Mouse (Mus musculus) hindbrain, embryonic 12.5 days (tissue): Measurements from ENCODE around the gene Dnajc1. TPM values are rescaled to one million over a fixed set of nuclear protein-coding genes. Genes with fewer than 3 reads are reported as not detected.

Experiments
- ATAC-seq: fragments of 200-750 bp; cut with Nextera tagmentation; 2 replicates; pipeline ENCODE4 v1.8.0; 2017; ENCODE audit warnings: moderate TSS enrichment; ENCODE audit not compliant: low FRiP score
- H3K27ac ChIP-seq: fragments of 300-500 bp; sonication (generic); 2 replicates; pipeline ENCODE4 v1.5.1; 2016; ENCODE audit warnings: mild to moderate bottlenecking
- H3K27me3 ChIP-seq: fragments of 300-500 bp; sonication (generic); 2 replicates; pipeline ENCODE4 v1.6.1; 2016; ENCODE audit warnings: mild to moderate bottlenecking
- H3K36me3 ChIP-seq: fragments of 300-500 bp; sonication (generic); 2 replicates; pipeline ENCODE4 v1.6.1; 2016; ENCODE audit warnings: mild to moderate bottlenecking
- H3K4me1 ChIP-seq: fragments of 300-500 bp; sonication (generic); 2 replicates; pipeline ENCODE4 v1.6.1; 2016
- H3K4me2 ChIP-seq: fragments of 300-500 bp; sonication (generic); replicated peaks from 2 replicates; pipeline ENCODE4 v1.6.1; 2016; ENCODE audit warnings: mild to moderate bottlenecking
- H3K4me3 ChIP-seq: fragments of 300-500 bp; sonication (generic); 2 replicates; pipeline ENCODE4 v1.5.1; 2016; ENCODE audit warnings: mild to moderate bottlenecking
- H3K9ac ChIP-seq: fragments of 300-500 bp; sonication (generic); 2 replicates; pipeline ENCODE4 v1.6.1; 2016; ENCODE audit warnings: mild to moderate bottlenecking, moderate library complexity
- H3K9me3 ChIP-seq: fragments of 300-500 bp; sonication (generic); replicated peaks from 2 replicates; pipeline ENCODE4 v1.6.1; 2016; ENCODE audit warnings: mild to moderate bottlenecking
- WGBS: fragments of 180-500 bp; shearing (Covaris S2); methylation state at CpG from one replicate; pipeline ENCODE4 v1.1.7; 2016; 5-methylcytosine and 5-hydroxymethylcytosine counted together
- polyA plus RNA-seq: library from polyadenylated mRNA; unstranded; fragments of >200 nt; fragmentation: Nextera tagmentation; extraction: Ambion mirVana; gene quantifications from 2 replicates; pipeline ENCODE4 v1.2.1, GENCODE M21; 2016

Dnajc1 gene
- polyA plus RNA-seq = 35.5 and 35.7 TPM in 2 replicates

DNA sequence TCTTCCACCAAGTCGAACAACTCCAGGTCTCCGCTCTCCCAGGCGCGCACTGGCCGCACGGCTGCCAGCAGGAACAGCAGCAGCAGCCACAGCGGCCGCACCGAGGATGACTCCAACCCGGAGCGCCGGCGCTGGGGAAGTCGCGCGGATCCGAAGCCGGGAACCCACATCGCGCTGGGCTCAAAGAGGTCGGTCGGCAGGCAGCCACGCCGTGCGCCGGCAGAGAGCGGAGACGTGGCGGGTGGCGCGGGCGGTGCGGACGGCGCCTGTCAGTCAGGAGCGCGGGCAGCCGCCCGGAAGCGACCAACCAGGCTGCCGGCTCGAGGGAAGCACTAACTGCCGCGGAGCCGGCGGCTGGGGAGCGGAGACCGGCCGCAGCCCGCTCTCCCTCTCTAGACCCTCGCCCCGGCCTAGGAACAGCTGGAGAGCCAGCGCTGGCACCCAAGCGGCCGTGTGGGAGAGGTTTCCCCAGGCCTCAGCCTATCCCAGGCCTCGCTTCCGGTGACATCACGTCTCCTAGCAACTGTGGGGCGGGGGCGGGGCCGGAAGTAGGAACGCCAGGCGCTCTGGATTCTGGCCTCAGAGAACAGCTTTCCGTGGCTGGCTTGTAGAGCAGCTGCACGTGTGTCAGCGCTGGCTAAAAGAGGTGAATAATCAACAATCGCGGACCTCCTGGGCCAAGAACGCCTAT, at the start of gene Dnajc1:
Gene Dnajc1, minus strand, starts transcription at position 500 of the 691 bp plus-strand sequence.
- peak within 1 kb of the TSS; percentile 78 for H3K4me2 ChIP-seq
- H3K9ac ChIP-seq = peak within 1 kb of the TSS; percentile 84
- H3K36me3 ChIP-seq = no peaks in the 10 kb centered on the region
- peak; percentile 100 for ATAC-seq
- peak within 1 kb of the TSS; percentile 99 for H3K27ac ChIP-seq
- WGBS = under 1% methylated on average over 67 of the region's 69 CpGs
- peak within 1 kb of the TSS; percentile 89 for H3K4me3 ChIP-seq
- H3K9me3 ChIP-seq = no peaks in the 10 kb centered on the region
- H3K27me3 ChIP-seq = no peaks in the 10 kb centered on the region
- H3K4me1 ChIP-seq = peaks cover 8% of the 10 kb centered on the region; the same call in 1 of the 2 replicates

DNA sequence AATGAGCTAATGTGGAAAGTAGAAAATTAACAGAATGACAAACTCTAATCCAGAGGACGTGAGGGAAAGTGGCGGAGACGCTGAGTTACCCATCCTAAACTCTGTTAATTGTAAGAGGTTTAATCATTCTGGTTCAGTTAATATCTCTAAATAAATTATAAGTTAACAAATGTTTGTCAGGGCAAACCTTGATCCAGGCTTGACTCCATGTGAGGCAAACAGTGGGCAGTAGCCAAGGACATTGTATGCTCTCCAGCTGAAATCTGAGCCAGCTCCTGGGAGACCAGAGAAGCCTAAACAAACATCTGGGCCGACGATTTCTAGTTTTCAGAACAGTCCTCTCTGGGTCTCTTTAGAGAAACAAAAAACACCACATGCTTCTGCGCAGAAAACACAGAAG, 49.2 kb upstream of the Dnajc1 start:
- no peak overlapping the region for H3K4me2 ChIP-seq
- no peaks in the 10 kb centered on the region for H3K27me3 ChIP-seq
- ATAC-seq = no peak
- H3K9ac ChIP-seq = no peak overlapping the region
- H3K4me3 ChIP-seq = no peak overlapping the region
- WGBS = 43% methylated on average over 6 of the region's 6 CpGs
- H3K4me1 ChIP-seq = no peaks in the 10 kb centered on the region
- H3K27ac ChIP-seq = no peak overlapping the region
- no peaks in the 10 kb centered on the region for H3K9me3 ChIP-seq
- H3K36me3 ChIP-seq = no peaks in the 10 kb centered on the region

DNA sequence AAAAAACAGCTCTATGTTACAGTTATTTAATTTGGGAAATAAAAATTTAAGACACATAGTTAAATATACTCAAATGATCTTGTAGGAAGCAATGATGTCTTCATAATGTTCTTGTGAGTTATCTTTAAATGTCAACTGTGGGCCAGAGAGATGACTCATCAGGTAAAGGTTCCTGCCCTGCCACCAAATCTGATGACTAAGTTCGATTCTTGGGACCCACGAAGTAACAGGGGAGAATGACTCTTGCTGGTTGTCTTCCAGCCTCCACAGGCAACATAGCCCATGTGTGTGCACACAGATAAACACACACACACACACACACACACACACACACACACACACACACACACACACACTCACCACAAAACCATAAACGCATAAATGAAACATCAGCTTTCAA, 22.6 kb upstream of the Dnajc1 start:
- WGBS = 95% methylated on average over 3 of the region's 3 CpGs
- no peaks in the 10 kb centered on the region for H3K27me3 ChIP-seq
- H3K4me2 ChIP-seq = no peak overlapping the region
- H3K27ac ChIP-seq = no peak overlapping the region
- no peak for ATAC-seq
- H3K36me3 ChIP-seq = no peaks in the 10 kb centered on the region
- no peak overlapping the region for H3K9ac ChIP-seq
- H3K9me3 ChIP-seq = no peaks in the 10 kb centered on the region
- H3K4me1 ChIP-seq = no peaks in the 10 kb centered on the region
- H3K4me3 ChIP-seq = no peak overlapping the region

DNA sequence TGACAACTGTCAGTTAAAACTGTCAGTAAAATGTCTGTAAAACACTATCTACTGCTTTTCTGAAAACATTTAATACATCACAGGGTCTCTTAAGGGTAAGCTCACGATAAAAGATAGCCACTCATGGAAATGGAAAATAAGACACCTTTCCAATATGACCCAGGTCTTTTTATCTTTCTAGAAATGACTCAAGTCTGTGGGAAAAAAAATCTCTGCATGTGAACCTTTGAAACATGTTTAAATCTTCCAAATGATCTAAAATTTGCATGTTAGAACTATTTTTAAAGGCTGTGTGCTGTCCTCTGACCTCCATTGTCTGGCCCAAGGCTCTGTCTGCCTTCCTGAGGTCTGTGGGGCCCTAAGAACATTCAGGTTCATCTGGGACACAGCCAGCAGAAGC, 11.0 kb upstream of the Dnajc1 start:
- 82% methylated on average over 1 of the region's 1 CpGs for WGBS
- H3K9me3 ChIP-seq = no peaks in the 10 kb centered on the region
- H3K4me2 ChIP-seq = no peak overlapping the region
- H3K27ac ChIP-seq = no peak overlapping the region
- H3K27me3 ChIP-seq = no peaks in the 10 kb centered on the region
- H3K9ac ChIP-seq = no peak overlapping the region
- H3K4me1 ChIP-seq = no peaks in the 10 kb centered on the region
- no peaks in the 10 kb centered on the region for H3K36me3 ChIP-seq
- H3K4me3 ChIP-seq = no peak overlapping the region
- ATAC-seq = no peak

DNA sequence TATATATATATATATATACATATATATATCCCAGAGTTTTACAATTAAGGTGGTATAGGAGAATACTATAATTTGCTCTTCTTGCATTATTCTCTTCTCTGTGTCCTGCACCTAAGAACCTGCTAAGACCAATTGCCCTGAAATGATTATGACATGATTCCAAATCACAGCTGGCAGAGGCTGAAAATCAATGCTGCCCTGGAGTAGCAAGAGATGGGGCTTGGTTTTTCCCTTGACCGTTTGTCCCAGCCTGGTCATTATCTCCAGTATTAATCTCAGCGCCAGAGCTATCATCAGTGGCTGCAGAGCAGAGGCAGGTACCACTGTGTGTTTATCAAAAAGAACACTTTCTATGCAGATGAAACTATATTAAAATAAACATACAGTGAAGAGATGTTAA, 9.1 kb upstream of the Dnajc1 start:
- H3K4me1 ChIP-seq = no peaks in the 10 kb centered on the region
- H3K36me3 ChIP-seq = no peaks in the 10 kb centered on the region
- no peak for ATAC-seq
- no peak overlapping the region for H3K4me2 ChIP-seq
- H3K27ac ChIP-seq = no peak overlapping the region
- H3K9me3 ChIP-seq = no peaks in the 10 kb centered on the region
- 84% methylated on average over 2 of the region's 2 CpGs for WGBS
- no peak overlapping the region for H3K4me3 ChIP-seq
- no peaks in the 10 kb centered on the region for H3K27me3 ChIP-seq
- no peak overlapping the region for H3K9ac ChIP-seq

DNA sequence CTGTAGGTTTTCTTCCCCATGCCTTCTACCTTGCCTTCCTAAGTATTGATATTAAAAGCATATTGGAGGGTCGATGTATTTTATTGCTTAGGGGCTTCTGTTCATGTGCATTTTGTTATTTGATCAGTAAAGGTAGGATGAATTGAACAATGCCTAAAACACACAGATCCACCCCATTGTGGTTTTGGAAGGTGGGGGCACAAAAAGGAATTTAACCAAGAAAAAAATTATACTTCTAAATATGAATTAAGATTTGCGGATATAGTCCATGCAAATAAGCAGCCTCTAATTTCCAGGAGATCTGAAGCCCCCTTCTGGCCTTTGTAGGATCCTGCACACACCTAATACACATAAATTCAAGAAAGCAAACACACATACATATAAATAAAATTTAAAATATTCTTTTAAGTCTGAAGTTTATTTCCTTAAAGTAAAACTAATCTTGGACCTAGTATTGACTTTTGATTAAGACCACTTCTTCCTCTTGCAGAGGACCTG, 441 bp upstream of the Dnajc1 start:
- peak; percentile 29 for ATAC-seq
- no peak overlapping the region; the same call in 1 of the 2 replicates for H3K9ac ChIP-seq
- no peaks in the 10 kb centered on the region for H3K27me3 ChIP-seq
- H3K36me3 ChIP-seq = no peaks in the 10 kb centered on the region
- peak overlapping the region; percentile 99 for H3K27ac ChIP-seq
- no peaks in the 10 kb centered on the region for H3K9me3 ChIP-seq
- peak overlapping the region; percentile 89 for H3K4me3 ChIP-seq
- peaks cover 8% of the 10 kb centered on the region; the same call in 1 of the 2 replicates for H3K4me1 ChIP-seq
- WGBS = 66% methylated on average over 2 of the region's 2 CpGs
- H3K4me2 ChIP-seq = peak overlapping the region; percentile 78

DNA sequence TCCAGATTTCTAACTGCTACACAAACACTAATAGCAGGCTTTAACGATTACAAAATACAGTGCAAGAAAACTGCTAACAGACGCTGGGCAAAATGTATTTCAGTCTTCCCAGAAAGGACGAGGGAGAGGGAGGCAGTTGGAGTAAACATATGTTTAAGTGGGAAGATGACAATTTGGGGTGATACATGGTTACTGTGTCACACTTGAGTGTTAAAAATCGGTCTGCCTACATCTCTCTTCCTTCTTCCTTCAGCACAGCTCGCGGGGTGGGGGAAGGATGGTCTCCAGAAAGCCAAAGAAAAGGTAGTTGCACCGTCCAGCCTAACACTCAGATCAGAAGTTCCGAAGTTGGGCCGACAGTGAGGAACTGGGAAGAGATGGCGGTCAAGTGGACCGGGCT, 769 bp downstream of the Dnajc1 start:
- H3K27ac ChIP-seq = peak overlapping the region; percentile 99
- ATAC-seq = no peak
- no peaks in the 10 kb centered on the region for H3K9me3 ChIP-seq
- peaks cover 8% of the 10 kb centered on the region; the same call in 1 of the 2 replicates for H3K4me1 ChIP-seq
- no peaks in the 10 kb centered on the region for H3K36me3 ChIP-seq
- peak overlapping the region; percentile 84 for H3K9ac ChIP-seq
- peak overlapping the region; percentile 89 for H3K4me3 ChIP-seq
- under 1% methylated on average over 11 of the region's 11 CpGs for WGBS
- no peaks in the 10 kb centered on the region for H3K27me3 ChIP-seq
- H3K4me2 ChIP-seq = peak overlapping the region; percentile 78

DNA sequence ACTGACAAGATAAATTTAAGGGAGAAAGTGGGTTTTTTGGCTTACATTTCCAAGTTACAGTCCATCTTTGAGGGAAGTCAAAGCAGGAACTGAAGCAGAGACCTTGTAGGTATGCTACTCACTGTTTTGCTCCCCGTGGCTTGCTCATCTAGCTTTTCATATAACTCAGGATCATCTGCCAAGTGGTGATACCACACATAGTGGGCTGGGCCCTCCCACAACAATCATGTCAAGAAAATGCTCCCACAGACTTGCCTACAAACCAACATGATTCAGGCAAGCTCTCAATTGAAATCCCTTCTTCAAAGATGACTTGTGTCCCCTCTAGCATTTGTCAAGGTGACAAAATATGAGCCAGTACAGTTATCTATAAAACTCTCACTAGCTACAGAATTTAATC, 3.0 kb downstream of the Dnajc1 start:
- ATAC-seq = no peak
- H3K27ac ChIP-seq = no peak overlapping the region
- no peak overlapping the region for H3K9ac ChIP-seq
- WGBS = 93% methylated on average over 1 of the region's 1 CpGs
- no peak overlapping the region for H3K4me2 ChIP-seq
- no peaks in the 10 kb centered on the region for H3K9me3 ChIP-seq
- H3K27me3 ChIP-seq = no peaks in the 10 kb centered on the region
- H3K4me1 ChIP-seq = peaks cover 8% of the 10 kb centered on the region; the same call in 1 of the 2 replicates
- H3K4me3 ChIP-seq = no peak overlapping the region
- H3K36me3 ChIP-seq = no peaks in the 10 kb centered on the region

DNA sequence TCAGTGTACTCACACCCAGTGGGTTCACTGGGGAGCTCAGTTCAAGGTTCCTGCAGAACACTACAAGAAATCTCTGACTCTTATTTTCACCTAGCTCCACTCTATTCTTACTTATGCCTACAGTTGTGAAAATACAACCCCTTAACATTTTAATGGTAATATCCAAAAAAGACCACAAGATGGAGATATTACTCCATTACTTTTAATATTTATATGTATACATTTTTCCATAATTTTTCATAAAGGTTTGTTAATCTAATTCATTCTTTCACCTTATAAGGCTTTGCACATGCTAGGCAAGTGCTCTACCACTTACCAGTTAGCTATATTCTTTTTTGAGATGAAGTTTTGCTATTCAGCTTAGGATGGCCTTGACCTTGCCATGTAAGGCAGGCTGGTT, 11.0 kb downstream of the Dnajc1 start:
- no peak overlapping the region for H3K9ac ChIP-seq
- no peak overlapping the region for H3K27ac ChIP-seq
- no peaks in the 10 kb centered on the region for H3K36me3 ChIP-seq
- H3K27me3 ChIP-seq = no peaks in the 10 kb centered on the region
- H3K4me3 ChIP-seq = no peak overlapping the region
- no peaks in the 10 kb centered on the region for H3K9me3 ChIP-seq
- no peaks in the 10 kb centered on the region for H3K4me1 ChIP-seq
- ATAC-seq = no peak
- no peak overlapping the region for H3K4me2 ChIP-seq

DNA sequence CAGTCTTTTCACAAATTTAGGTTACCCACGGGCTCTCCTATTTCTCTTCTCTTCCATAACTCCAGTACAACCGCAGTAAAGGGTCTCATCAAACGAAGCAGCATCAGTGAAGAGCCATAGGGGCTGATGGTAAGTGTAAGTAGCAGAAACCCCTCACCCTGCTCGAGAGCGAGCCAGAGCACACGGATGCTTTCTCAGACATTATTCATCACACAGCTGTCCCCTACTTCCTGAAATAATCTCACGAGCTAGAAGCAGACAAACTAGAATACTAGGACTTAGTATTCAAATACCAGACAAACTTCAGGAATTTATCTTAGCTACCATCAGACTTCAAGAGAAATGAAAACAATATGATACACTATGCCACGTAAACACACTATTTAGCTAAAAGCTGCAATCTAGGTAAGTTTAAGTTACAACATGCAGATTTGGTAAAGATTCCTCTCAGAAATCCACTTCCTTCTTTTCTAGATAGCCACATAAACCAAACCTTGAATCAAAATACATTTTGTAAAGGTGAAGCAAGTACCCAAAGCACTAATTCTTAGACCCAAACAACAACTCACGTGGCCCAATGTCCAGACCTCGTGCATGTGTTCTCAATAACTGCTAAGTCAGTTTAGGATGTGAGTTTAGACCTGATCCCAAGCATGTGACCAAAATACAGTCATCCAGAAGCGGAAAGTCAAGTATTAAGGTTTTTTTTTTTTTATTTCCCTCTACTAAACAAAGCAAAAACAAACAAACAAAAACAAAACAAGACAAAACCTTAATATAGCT, 20.0 kb downstream of the Dnajc1 start:
- H3K4me3 ChIP-seq = no peak overlapping the region
- 65% methylated on average over 11 of the region's 11 CpGs for WGBS
- H3K27ac ChIP-seq = no peak overlapping the region
- H3K36me3 ChIP-seq = no peaks in the 10 kb centered on the region
- H3K4me1 ChIP-seq = 0 out of 2 replicates have a peak, but pooled peaks cover 2% of the 10 kb centered on the region
- no peak for ATAC-seq
- no peak overlapping the region for H3K4me2 ChIP-seq
- H3K27me3 ChIP-seq = no peaks in the 10 kb centered on the region
- no peak overlapping the region for H3K9ac ChIP-seq
- no peaks in the 10 kb centered on the region for H3K9me3 ChIP-seq

DNA sequence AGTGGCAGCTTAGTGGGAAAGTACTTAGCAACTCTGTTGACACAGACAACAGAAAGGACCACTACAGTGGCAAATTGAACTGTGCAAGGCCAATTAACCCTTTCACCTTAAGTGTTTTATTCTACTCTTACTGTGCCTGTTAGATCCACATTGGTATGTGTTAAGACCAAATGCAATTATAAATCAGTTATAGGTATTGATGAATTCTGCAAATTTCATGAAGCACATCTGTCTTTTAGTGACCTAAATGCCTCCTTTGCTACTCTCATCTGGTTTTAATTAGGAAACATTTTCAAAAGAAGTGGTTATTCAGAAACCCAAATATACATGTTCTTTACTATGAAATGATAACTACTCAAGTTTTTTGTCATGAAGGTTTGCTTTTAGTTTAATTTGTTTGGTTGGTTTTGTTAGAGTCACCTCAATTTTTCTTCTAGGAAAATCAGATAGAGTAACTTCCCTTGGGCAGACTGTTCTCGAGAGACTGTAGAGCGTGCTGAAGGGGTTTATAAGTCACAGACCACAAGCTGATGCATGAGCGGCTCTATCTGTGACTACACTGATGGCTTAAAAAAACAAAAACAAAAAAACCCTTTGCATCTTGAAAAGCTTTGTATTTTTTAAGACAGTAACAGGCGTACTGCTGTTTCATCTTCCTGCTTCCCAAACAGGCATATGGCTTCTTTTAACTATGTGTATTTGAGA, 21.7 kb downstream of the Dnajc1 start:
- no peaks in the 10 kb centered on the region for H3K36me3 ChIP-seq
- H3K9me3 ChIP-seq = no peaks in the 10 kb centered on the region
- 69% methylated on average over 4 of the region's 4 CpGs for WGBS
- 0 out of 2 replicates have a peak, but pooled peaks cover 2% of the 10 kb centered on the region for H3K4me1 ChIP-seq
- no peak for ATAC-seq
- no peak overlapping the region for H3K4me3 ChIP-seq
- H3K4me2 ChIP-seq = no peak overlapping the region
- H3K9ac ChIP-seq = no peak overlapping the region
- no peak overlapping the region for H3K27ac ChIP-seq
- H3K27me3 ChIP-seq = no peaks in the 10 kb centered on the region

DNA sequence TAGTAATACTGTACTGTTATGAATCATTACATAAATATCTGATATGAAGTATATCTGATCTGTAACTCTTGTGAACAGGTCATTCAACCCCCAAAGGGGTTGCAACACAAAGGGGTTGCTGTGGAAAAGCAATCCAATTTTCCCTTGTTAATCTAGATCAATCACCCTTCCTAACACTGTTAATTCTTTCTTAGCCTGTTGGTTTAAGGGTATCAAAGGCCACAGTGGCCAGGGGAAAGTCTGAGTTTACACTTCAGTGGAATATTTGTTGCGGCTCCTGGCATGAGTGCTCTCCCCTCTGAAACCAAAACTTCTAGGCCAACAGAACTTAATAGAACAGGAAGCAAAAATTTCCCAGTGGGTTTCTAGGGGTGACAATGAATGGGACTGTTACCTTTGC, 28.2 kb downstream of the Dnajc1 start:
- Histone ChIP-seq H3K36me3 (peaks cover 3% of the 10 kb centered on the region; the same call in 1 of the 2 replicates), H3K27ac (no peak overlapping the region), H3K4me2 (no peak overlapping the region), H3K9ac (no peak overlapping the region), H3K27me3 (no peaks in the 10 kb centered on the region), H3K4me3 (no peak overlapping the region), H3K4me1 (no peaks in the 10 kb centered on the region), H3K9me3 (no peaks in the 10 kb centered on the region)
- ATAC-seq = no peak
- WGBS = 89% methylated on average over 1 of the region's 1 CpGs
